Mouse (Mus musculus): ENCODE data around the gene Dpf1. TPM values are rescaled to one million over a fixed set of nuclear protein-coding genes. Genes with fewer than 3 reads are reported as not detected.

The Dpf1 gene
- polyA plus RNA-seq, 1 experiment from 2014 or later, result 5.9 TPM

DNA sequence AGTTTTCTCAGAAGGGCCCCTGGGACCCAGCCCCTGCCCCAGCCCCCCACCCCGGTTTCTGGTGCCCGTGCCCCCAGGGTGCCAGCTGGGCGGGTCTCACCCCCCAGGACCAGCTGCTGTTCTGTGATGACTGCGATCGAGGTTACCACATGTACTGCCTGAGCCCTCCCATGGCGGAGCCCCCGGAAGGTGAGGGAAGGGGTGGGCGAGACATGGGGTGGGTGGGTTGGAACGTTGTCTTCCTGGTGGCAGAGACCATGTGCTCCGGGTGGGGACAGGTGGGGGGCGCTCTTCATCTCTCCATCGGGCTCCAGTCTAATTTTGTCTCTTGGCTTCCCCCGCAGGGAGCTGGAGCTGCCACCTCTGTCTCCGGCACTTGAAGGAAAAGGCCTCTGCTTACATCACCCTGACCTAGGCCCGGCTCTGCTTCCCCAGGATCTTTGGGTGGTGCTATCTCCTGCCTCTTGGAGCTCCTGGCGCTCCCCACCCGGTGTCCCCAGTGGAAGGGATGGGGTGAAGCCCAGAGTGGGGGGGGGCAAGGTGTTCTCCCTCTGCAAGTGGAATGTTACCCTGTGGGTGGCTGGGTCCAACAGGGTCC, 12.5 kb downstream of the Dpf1 start:
- Histone ChIP-seq H3K4me1 (peaks cover 54% of the 10 kb centered on the region), H3K9me3 (replicated peaks) (no peaks in the 10 kb centered on the region), H3K27ac (peak overlapping the region; percentile 70), H3K36me3 (no peaks in the 10 kb centered on the region), H3K9ac (no peak overlapping the region), H3K4me2 (0 out of 2 replicates have a peak overlapping the region, but pooled peaks have one; percentile 42), H3K4me3 (replicated peaks) (no peak overlapping the region), H3K27me3 (peaks cover 19% of the 10 kb centered on the region)
- no peak for ATAC-seq (replicated peaks; ENCODE audit: low FRiP score)
- 68% methylated on average over 17 of the region's 17 CpGs for WGBS

DNA sequence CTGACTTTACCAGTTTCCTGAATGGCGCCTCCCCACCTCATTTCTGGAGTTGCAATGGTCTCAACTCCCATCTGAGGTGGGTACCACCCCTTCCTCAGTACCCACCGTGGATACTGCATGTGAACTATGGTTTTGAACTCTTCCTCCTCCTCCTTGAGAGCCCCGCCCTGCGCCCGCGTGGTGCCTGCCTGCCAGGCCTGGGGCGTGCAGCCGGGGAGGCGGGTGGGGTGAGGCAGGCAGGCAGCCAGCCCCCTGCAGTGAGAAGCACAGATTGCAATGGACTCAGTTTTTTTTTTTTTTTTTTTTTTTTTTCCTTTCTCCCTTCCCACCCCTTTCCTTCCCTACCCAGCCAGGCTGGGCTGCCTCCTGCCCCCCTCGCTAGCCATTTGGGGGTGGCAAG, 13.2 kb downstream of the Dpf1 start:
- H3K9me3 ChIP-seq (replicated peaks), result no peaks in the 10 kb centered on the region
- ATAC-seq (replicated peaks; ENCODE audit: low FRiP score), result no peak
- peaks cover 54% of the 10 kb centered on the region for H3K4me1 ChIP-seq
- WGBS, result 7% methylated on average over 8 of the region's 10 CpGs
- peaks cover 15% of the 10 kb centered on the region for H3K27me3 ChIP-seq
- peak overlapping the region; percentile 42 for H3K4me2 ChIP-seq
- H3K36me3 ChIP-seq, result no peaks in the 10 kb centered on the region
- H3K9ac ChIP-seq, result no peak overlapping the region
- H3K4me3 ChIP-seq (replicated peaks), result no peak overlapping the region
- H3K27ac ChIP-seq, result peak overlapping the region; percentile 70

DNA sequence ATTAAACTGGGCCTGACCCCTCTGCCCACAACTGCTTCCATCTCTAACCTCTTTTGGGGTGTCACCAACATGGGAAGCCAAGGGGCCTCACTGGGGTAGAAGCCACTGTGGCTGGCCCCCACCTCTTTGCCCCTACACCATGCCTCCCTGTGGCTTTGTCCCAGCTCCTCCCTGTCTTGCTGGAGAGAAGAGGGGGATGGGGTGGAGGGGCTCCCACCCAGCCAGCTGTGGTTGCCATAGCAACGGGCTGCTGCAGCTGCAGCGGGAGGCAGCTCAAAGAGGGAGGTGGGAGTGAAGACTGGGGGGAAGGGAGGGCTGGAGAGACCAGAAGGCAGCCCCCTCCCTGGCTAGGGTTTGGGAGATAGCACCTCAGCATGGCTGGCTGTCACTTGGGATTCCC, 13.8 kb downstream of the Dpf1 start:
- no peak overlapping the region for H3K4me3 ChIP-seq (replicated peaks)

DNA sequence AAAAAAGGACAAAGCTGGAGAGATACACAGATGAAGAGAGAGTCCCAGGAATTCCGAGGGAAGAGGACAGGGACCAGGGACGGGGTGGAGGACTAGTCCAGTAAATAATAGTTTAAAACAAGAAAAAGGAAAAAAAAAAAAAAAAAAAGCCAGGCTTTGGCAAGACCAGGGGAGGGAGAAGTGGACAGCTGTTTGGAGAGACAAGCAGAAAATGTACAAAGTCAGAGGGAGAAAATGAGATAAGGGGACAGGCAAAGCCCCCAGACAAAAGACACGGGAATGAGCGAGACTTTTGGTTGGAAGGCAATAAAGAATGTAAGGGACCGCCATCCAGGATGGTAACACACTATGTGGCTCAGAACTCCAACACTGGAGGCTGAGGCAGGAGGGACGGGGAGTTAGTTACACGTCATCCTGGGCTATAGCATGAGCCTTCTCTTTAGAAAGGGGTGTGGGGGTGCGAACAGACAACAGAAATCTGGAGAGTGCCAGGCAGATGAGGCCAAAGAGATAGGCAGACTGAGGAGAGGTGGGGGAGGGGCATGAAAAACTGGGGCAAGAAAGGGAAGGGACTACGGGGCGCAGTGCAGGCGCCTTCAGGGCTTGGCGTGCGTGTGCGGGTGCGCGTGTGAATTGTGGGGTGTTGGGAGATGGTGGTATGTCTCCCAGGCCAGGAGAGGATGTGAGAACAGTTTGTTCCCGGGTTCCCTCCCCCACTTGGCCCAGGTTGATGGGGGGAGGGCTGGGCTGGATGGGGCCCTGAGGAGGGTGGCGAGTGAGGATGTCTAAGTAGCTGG, 14.6 kb downstream of the Dpf1 start:
- Histone ChIP-seq H3K4me1 (peaks cover 52% of the 10 kb centered on the region), H3K27me3 (peaks cover 15% of the 10 kb centered on the region), H3K9ac (no peak overlapping the region), H3K36me3 (peaks cover 8% of the 10 kb centered on the region; the same call in 1 of the 2 replicates), H3K4me2 (peak overlapping the region; percentile 50), H3K9me3 (replicated peaks) (no peaks in the 10 kb centered on the region), H3K4me3 (replicated peaks) (peak overlapping the region; percentile 5; the same call in 1 of the 2 replicates), H3K27ac (peak overlapping the region; percentile 70; the same call in 1 of the 2 replicates)
- peak; percentile 26 for ATAC-seq (replicated peaks; ENCODE audit: low FRiP score)
- 11% methylated on average over 18 of the region's 18 CpGs for WGBS

More for the DNA sequence above, 13.8 kb downstream of the Dpf1 start:
- 0 out of 2 replicates have a peak, but pooled peaks have one; percentile 41 for ATAC-seq (replicated peaks; ENCODE audit: low FRiP score)
- 0% methylated on average over 2 of the region's 2 CpGs for WGBS
- Histone ChIP-seq H3K27me3 (peaks cover 15% of the 10 kb centered on the region), H3K4me2 (peak overlapping the region; percentile 42), H3K9me3 (replicated peaks) (no peaks in the 10 kb centered on the region), H3K4me1 (peaks cover 54% of the 10 kb centered on the region), H3K27ac (peak overlapping the region; percentile 70), H3K36me3 (peaks cover 2% of the 10 kb centered on the region; the same call in 1 of the 2 replicates), H3K9ac (no peak overlapping the region)

DNA sequence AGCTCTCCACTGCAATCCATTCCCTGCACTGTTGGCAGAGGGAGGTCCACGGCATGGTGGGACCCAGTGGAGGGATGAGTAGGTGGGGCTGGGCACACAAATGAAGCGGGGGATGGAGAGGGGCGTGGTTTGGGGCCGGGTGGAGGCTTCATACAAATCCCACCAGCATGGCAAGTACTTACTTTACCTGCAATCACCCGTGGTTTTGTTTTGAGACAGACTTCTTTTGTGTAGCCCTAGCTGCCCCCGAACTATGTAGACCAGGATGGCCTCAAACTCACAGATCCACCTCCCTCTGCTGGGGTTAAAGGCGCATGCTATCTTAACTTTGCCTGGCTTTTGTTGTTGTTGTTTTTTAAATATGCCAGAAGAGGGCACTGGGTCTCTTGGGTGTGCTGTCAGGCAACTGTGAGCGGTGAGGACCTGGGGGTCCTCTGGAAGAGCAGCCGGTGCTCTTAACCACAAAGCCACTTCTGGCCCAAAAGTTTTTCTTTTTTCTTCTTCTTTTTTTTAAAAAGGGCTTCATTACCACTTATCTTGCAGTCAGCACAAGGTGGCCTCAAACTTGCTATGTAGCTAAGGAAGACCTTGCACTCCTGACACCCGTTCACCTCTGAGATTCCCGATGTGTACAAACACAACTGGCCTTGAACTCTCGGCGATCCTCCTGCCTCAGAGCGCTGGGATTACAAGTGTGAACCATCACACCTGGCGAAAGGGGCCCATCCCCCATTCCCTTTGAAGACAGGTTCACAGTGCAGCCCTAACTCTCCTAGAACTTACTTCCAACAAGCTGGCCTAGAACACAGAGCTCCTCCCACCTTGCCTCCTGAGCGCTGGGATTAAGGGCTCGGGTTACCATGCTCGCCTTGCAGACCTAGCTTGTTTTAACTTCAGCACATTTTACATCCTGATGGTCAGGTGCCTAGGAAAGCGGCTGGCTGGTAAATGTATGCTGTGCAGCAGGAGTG, 15.9 kb downstream of the Dpf1 start:
- Histone ChIP-seq H3K36me3 (peaks cover 16% of the 10 kb centered on the region; the same call in 1 of the 2 replicates), H3K4me1 (peaks cover 49% of the 10 kb centered on the region), H3K9me3 (replicated peaks) (no peaks in the 10 kb centered on the region), H3K27ac (peak overlapping the region; percentile 38; the same call in 1 of the 2 replicates), H3K4me3 (replicated peaks) (peak overlapping the region; percentile 5; the same call in 1 of the 2 replicates), H3K27me3 (peaks cover 15% of the 10 kb centered on the region), H3K9ac (no peak overlapping the region), H3K4me2 (peak overlapping the region; percentile 50)
- WGBS, result 13% methylated on average over 19 of the region's 19 CpGs
- ATAC-seq (replicated peaks; ENCODE audit: low FRiP score), result no peak

- ATAC-seq (replicated peaks; ENCODE audit: low FRiP score), result no peak
- Histone ChIP-seq H3K4me1 (no peaks in the 10 kb centered on the region), H3K9ac (no peak overlapping the region), H3K27ac (no peak overlapping the region), H3K4me3 (replicated peaks) (no peak overlapping the region), H3K4me2 (no peak overlapping the region), H3K9me3 (replicated peaks) (no peaks in the 10 kb centered on the region), H3K36me3 (peaks cover 68% of the 10 kb centered on the region), H3K27me3 (no peaks in the 10 kb centered on the region)
- 49% methylated on average over 6 of the region's 6 CpGs for WGBS
Observed at GRCm38 (mm10) chr7:29327087-29327486, 23.3 kb downstream of the Dpf1 start.

DNA sequence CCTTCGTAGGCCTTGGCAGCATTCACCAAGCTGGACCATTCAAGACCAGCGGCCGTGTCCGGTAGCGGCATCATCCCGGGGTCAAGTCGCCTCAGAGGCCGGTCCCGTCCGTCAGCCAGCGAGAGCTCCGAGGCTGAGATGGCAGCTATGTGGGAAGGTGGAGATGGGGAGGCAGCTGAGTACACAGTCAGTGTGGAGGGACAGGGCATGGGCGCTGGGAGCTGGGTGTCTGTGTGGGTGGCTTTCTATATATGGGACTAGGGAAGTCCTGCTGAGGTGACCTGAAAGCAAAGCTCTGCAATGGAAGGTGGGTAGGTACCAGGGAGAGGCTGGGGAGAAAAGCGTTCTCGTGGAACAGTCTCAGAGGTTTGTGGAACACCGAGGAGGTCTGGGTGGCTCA, 25.2 kb downstream of the Dpf1 start:
- 91% methylated on average over 16 of the region's 16 CpGs for WGBS
- Histone ChIP-seq H3K9ac (no peak overlapping the region), H3K27me3 (no peaks in the 10 kb centered on the region), H3K4me2 (no peak overlapping the region), H3K4me1 (no peaks in the 10 kb centered on the region), H3K9me3 (replicated peaks) (no peaks in the 10 kb centered on the region), H3K36me3 (peaks cover 67% of the 10 kb centered on the region), H3K4me3 (replicated peaks) (no peak overlapping the region), H3K27ac (no peak overlapping the region)
- ATAC-seq (replicated peaks; ENCODE audit: low FRiP score), result no peak

DNA sequence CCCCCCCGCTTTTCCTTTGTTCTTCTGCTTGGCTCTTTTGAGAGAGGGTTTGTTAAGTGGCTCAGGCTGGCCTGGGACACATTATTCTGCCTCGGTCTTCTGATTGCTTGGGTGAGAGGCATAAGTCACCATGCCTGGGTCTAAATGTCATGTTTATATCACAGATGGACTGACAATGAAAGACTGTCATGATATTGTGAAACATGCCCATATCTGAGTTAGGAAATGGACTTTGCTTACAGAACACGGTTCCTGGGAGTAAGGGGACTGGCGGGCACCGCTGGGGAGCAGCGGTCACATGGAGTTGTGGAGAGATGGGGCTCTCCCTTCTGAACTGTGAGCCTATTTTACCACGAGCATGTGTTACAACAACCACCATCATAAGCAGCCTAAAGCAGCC, 30.4 kb downstream of the Dpf1 start:
- Histone ChIP-seq H3K27ac (no peak overlapping the region), H3K4me2 (no peak overlapping the region), H3K4me1 (peaks cover 8% of the 10 kb centered on the region), H3K36me3 (peaks cover 56% of the 10 kb centered on the region), H3K9ac (no peak overlapping the region), H3K27me3 (peaks cover 23% of the 10 kb centered on the region), H3K9me3 (replicated peaks) (no peaks in the 10 kb centered on the region), H3K4me3 (replicated peaks) (no peak overlapping the region)
- ATAC-seq (replicated peaks; ENCODE audit: low FRiP score), result no peak
- 80% methylated on average over 7 of the region's 7 CpGs for WGBS

DNA sequence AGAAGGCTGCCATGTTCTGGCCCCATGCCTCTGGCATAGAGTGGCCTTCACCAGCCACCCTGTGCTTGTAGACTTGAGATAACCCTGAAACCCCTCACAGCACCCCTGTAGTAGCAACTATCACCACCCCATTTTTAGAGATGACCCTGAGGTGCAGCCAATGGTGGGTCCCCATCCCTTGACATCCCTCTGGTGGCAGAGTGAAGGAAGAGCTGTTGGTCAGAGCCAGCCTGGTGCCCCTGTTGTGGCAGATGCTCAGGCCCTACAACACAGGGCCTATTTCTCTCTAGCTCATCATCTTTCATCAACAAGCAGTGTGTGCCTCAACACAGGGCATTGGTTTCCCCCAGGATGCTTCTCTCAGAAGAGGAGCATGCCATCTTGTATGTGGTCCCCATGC, 31.5 kb downstream of the Dpf1 start:
- Histone ChIP-seq H3K27me3 (peaks cover 28% of the 10 kb centered on the region), H3K4me1 (peaks cover 16% of the 10 kb centered on the region), H3K36me3 (peaks cover 49% of the 10 kb centered on the region), H3K9me3 (replicated peaks) (no peaks in the 10 kb centered on the region), H3K9ac (no peak overlapping the region), H3K4me3 (replicated peaks) (no peak overlapping the region), H3K4me2 (no peak overlapping the region), H3K27ac (no peak overlapping the region)
- ATAC-seq (replicated peaks; ENCODE audit: low FRiP score), result no peak

DNA sequence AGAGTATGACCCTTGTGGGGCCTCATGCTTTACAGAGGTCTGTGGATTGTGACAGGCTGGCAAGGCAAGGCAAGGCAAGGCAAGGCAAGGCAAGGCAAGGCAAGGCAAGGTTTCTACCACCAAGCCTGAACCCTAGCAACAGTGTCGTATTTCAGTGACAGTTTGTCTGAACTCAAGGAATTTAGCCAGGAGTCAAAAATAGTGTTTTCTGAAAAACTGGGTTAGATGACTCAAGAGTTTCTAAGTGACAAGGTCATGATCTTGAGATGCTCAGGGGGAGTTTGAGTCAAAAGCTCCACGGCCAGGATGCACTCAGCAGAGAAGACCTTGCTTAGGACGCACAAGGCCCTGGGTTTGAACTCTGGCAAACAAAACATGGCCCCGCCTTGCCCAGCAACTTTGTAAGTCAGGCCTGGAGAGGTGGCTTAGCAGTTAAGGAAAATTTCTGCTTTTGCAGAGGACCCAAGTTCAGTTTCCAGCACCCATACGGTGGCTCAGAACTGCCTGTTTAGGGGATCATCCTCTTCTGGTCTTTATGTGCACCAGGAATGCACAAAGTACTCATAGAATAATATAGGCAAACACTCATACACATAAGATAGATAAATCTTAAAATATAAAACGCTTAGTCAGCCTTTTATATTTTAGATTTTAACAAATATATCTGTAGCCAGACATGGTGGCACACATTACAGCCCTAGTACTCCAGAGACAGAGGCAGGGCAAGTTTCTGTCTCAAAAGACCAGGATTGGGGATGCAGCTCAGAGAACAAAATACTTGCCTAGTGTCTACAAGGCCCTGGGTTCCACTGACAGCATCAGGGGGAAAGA, 32.3 kb downstream of the Dpf1 start:
- H3K9me3 ChIP-seq (replicated peaks), result no peaks in the 10 kb centered on the region
- peaks cover 42% of the 10 kb centered on the region for H3K36me3 ChIP-seq
- H3K27ac ChIP-seq, result no peak overlapping the region
- H3K4me2 ChIP-seq, result no peak overlapping the region
- H3K4me1 ChIP-seq, result peaks cover 16% of the 10 kb centered on the region
- H3K27me3 ChIP-seq, result peaks cover 36% of the 10 kb centered on the region
- H3K4me3 ChIP-seq (replicated peaks), result no peak overlapping the region
- H3K9ac ChIP-seq, result no peak overlapping the region
- ATAC-seq (replicated peaks; ENCODE audit: low FRiP score), result no peak
- 80% methylated on average over 6 of the region's 6 CpGs for WGBS

DNA sequence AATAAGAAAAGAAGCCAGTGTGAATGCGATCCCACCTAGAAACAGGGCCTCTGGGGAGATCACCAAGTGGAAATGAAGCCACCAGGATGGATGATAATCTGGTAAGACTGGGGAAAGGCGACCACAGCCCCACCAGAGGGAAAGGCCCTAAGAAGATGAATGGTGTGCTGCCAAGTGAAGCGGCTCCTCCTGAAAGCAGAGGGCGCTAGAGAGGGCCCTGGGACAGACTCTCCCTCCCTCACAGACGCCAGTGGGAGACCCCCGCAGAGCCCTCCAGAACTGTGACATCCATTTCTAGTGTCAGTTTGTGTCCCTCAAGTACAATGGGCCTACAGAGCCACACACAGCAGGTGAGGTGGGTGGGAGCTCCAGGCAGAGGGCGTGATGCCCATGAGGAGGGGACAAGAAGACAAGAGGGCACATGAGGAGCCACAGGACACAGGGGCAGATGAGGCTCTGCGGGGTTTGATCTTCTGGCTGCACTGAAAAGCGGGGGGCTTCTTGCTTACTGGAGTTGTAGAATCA, 33.1 kb downstream of the Dpf1 start:
- no peak overlapping the region for H3K4me2 ChIP-seq
- WGBS, result 82% methylated on average over 9 of the region's 9 CpGs
- ATAC-seq (replicated peaks; ENCODE audit: low FRiP score), result no peak

More for the DNA sequence above, 33.1 kb downstream of the Dpf1 start:
- Histone ChIP-seq H3K27me3 (peaks cover 44% of the 10 kb centered on the region), H3K9me3 (replicated peaks) (no peaks in the 10 kb centered on the region), H3K27ac (no peak overlapping the region), H3K36me3 (peaks cover 40% of the 10 kb centered on the region), H3K4me3 (replicated peaks) (no peak overlapping the region), H3K9ac (no peak overlapping the region), H3K4me1 (peaks cover 16% of the 10 kb centered on the region)
